Mouse (Mus musculus) lung, embryonic 14.5 days (tissue): Measurements from ENCODE around the gene Rnase1. TPM values are rescaled to one million over a fixed set of nuclear protein-coding genes. Genes with fewer than 3 reads are reported as not detected.
"Not testable (repeated sequence)": the region's sequence is repeated elsewhere in the genome, so short reads cannot be mapped to it uniquely, and the experiment has no call there.

ENCODE experiments used
- ATAC-seq: fragments of 200-750 bp; cut with Nextera tagmentation; 2 replicates; pipeline ENCODE4 v1.8.0; 2017; ENCODE audit warnings: mild to moderate bottlenecking, moderate TSS enrichment, moderate library complexity; ENCODE audit not compliant: insufficient read depth
- DNase-seq: peaks from one replicate; pipeline ENCODE4 v3.0.0-alpha.2; 2015
- H3K27ac ChIP-seq: fragments of 300-500 bp; sonication (generic); 2 replicates; pipeline ENCODE4 v1.5.1; 2014; ENCODE audit warnings: low read depth, mild to moderate bottlenecking, moderate library complexity
- H3K27me3 ChIP-seq: fragments of 300-500 bp; sonication (generic); 2 replicates; pipeline ENCODE4 v1.6.1; 2014; ENCODE audit warnings: low read length, control low read depth; ENCODE audit not compliant: insufficient read depth
- H3K36me3 ChIP-seq: fragments of 300-500 bp; sonication (generic); 2 replicates; pipeline ENCODE4 v1.6.1; 2014; ENCODE audit warnings: control low read depth; ENCODE audit not compliant: insufficient read depth
- H3K4me1 ChIP-seq: fragments of 300-500 bp; sonication (generic); 2 replicates; pipeline ENCODE4 v1.6.1; 2014; ENCODE audit warnings: antibody characterized with exemption, control low read depth; ENCODE audit not compliant: insufficient read depth
- H3K4me2 ChIP-seq: fragments of 300-500 bp; sonication (generic); 2 replicates; pipeline ENCODE4 v1.6.1; 2014; ENCODE audit warnings: mild to moderate bottlenecking
- H3K4me3 ChIP-seq: fragments of 300-500 bp; sonication (generic); 2 replicates; pipeline ENCODE4 v1.5.1; 2014; ENCODE audit warnings: low read depth, low read length
- H3K9ac ChIP-seq: fragments of 300-500 bp; sonication (generic); 2 replicates; pipeline ENCODE4 v1.6.1; 2014
- H3K9me3 ChIP-seq: fragments of 300-500 bp; sonication (generic); 2 replicates; pipeline ENCODE4 v1.6.1; 2016; ENCODE audit warnings: low read depth, low read length, control low read depth
- CTCF ChIP-seq: IDR thresholded peaks from 2 replicates; pipeline ENCODE4 v1.5.1; 2016; ENCODE audit warnings: antibody characterized with exemption, low read depth
- WGBS: fragments of 180-500 bp; shearing (Covaris S2); extraction: QIAGEN DNeasy Blood & Tissue Kit; methylation state at CpG from one replicate; pipeline ENCODE4 v1.1.7; 2014; 5-methylcytosine and 5-hydroxymethylcytosine counted together
- polyA plus RNA-seq: library from polyadenylated mRNA; unstranded; fragments of >200 nt; fragmentation: Nextera tagmentation; extraction: Ambion mirVana; gene quantifications from 2 replicates; pipeline ENCODE4 v1.2.1, GENCODE M21; 2014

Rnase1 gene
- polyA plus RNA-seq, 1 experiment from 2014 or later = 0.50 TPM

GRCm38 (mm10) chr14:51103217-51103616 is 43.4 kb downstream of the Rnase1 start:
- Histone ChIP-seq H3K27ac (no peak overlapping the region), H3K36me3 (no peaks in the 10 kb centered on the region), H3K4me2 (no peak overlapping the region), H3K4me1 (no peaks in the 10 kb centered on the region), H3K27me3 (no peaks in the 10 kb centered on the region), H3K4me3 (no peak overlapping the region), H3K9ac (no peak overlapping the region), H3K9me3 (no peaks in the 10 kb centered on the region)
- no peak for ATAC-seq
- WGBS = 44% methylated on average over 3 of the region's 3 CpGs
- peak; percentile 82 for DNase-seq
- TF ChIP-seq CTCF = peak; percentile 87

- no peaks in the 10 kb centered on the region for H3K9me3 ChIP-seq
- H3K4me3 ChIP-seq = no peak overlapping the region
- ATAC-seq = no peak
- H3K9ac ChIP-seq = no peak overlapping the region
- WGBS = 65% methylated on average over 9 of the region's 9 CpGs
- H3K4me2 ChIP-seq = no peak overlapping the region
- no peaks in the 10 kb centered on the region for H3K27me3 ChIP-seq
- DNase-seq = no peak
- no peak overlapping the region for H3K27ac ChIP-seq
- no peaks in the 10 kb centered on the region for H3K4me1 ChIP-seq
- no peak for TF ChIP-seq CTCF
- no peaks in the 10 kb centered on the region for H3K36me3 ChIP-seq
These were observed 45.3 kb downstream of the Rnase1 start for GRCm38 (mm10) chr14:51101284-51101683.

DNA sequence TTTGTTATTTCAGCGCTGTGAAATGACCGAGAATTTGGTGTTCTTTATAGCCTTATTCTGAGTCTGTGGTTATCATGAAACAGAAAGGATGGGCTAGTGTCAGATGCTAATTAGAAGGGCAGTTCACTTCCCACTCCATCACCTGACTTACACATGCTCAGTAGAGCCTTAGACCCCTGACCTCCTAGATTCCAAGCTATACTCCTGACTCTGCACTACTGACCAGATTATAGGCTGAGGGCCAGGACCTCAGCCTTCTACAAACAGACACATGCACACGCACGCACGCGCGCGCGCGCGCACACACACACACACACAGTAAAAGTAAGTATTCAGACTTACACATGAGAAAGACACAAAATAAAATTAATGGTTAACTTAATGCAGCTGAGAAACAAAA is 47.7 kb downstream of the Rnase1 start:
- Histone ChIP-seq H3K9ac (no peak overlapping the region), H3K4me1 (peaks cover 4% of the 10 kb centered on the region; the same call in 1 of the 2 replicates), H3K9me3 (no peaks in the 10 kb centered on the region), H3K27me3 (no peaks in the 10 kb centered on the region), H3K27ac (no peak overlapping the region), H3K36me3 (no peaks in the 10 kb centered on the region), H3K4me3 (no peak overlapping the region), H3K4me2 (no peak overlapping the region)
- ATAC-seq (no peak), DNase-seq (no peak)
- no peak for TF ChIP-seq CTCF
- 88% methylated on average over 11 of the region's 11 CpGs for WGBS

- H3K9me3 ChIP-seq, H3K27ac ChIP-seq, H3K36me3 ChIP-seq, H3K27me3 ChIP-seq, H3K9ac ChIP-seq, H3K4me2 ChIP-seq, H3K4me1 ChIP-seq, H3K4me3 ChIP-seq: not testable (repeated sequence)
- WGBS = 28% methylated on average over 1 of the region's 1 CpGs
- peak; percentile 18; the same call in 1 of the 2 replicates for ATAC-seq
- DNase-seq = peak; percentile 8
- peak; percentile 72 for TF ChIP-seq CTCF
These were observed 48.3 kb downstream of the Rnase1 start for GRCm38 (mm10) chr14:51098300-51098699.

DNA sequence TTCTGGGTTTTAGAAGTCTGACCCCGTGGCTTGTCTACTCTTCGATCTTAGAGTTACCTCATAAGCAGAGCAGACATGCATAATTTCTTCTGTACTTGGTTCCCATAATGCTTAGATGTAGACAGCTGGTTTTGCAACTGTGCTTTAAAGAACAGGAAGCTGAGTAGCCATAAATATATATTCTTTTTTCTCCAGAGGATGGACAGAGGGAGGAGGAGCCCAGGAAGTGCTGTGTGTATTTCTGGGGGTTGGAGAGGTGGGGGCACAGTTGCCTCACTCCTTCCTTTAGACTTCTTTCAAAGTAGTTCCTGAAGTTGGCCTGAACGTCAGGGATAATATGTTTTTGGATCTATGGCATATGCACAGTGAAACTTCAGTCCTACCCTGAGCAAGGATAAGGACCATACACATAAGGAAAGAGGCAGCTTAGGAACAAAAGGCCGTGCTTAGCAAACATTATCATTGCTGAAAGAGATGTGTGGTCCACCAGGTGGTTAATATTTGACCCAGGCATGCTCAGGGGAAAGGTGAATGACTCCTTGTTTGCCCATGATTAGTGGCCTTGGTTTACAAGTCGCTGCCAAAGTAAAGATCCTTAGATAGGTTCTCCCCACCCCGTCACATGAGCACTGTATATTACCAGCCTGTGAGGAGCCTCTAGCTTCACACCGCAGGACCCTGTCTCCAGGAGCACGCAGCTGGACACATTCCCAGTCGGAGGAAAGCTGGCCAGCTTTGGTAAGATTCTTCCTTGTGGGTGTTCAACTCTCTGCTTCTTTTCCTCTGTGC is 50.7 kb downstream of the Rnase1 start:
- ATAC-seq = no peak
- H3K4me2 ChIP-seq = peak overlapping the region; percentile 10; the same call in 1 of the 2 replicates
- peak; percentile 55 for DNase-seq
- no peaks in the 10 kb centered on the region for H3K36me3 ChIP-seq
- WGBS = 30% methylated on average over 9 of the region's 9 CpGs
- no peaks in the 10 kb centered on the region for H3K9me3 ChIP-seq
- H3K27ac ChIP-seq = peak overlapping the region; percentile 8; the same call in 1 of the 2 replicates
- H3K27me3 ChIP-seq = no peaks in the 10 kb centered on the region
- H3K4me1 ChIP-seq = peaks cover 12% of the 10 kb centered on the region; the same call in 1 of the 2 replicates
- H3K9ac ChIP-seq = no peak overlapping the region
- TF ChIP-seq CTCF = no peak
- no peak overlapping the region for H3K4me3 ChIP-seq

Other genes starting within 250 kb of the Rnase1 start
- 0.26 and 0.29 TPM in 2 replicates for gene Klhl33, start 249.3 kb downstream of the Rnase1 start, polyA plus RNA-seq
- 164 and 183 TPM in 2 replicates for gene Osgep, start 221.9 kb downstream of the Rnase1 start, polyA plus RNA-seq
- 272 and 273 TPM in 2 replicates for gene Apex1, start 221.8 kb downstream of the Rnase1 start, polyA plus RNA-seq
- gene Pip4p1, start 215.9 kb downstream of the Rnase1 start, polyA plus RNA-seq = 45.6 and 47.1 TPM in 2 replicates
- gene Pnp, start 215.7 kb downstream of the Rnase1 start, polyA plus RNA-seq = 64.4 and 67.0 TPM in 2 replicates
- gene Gm49342, start 202.3 kb downstream of the Rnase1 start, polyA plus RNA-seq = not detected in 2 replicates
- gene Pnp2, start 190.8 kb downstream of the Rnase1 start, polyA plus RNA-seq = 0.42 and 0.76 TPM in 2 replicates
- 0.45 TPM in 1 of 2 replicates, not detected in the other for gene Rnase10, start 139.0 kb downstream of the Rnase1 start, polyA plus RNA-seq
- not detected in 2 replicates for gene Rnase9, start 104.9 kb downstream of the Rnase1 start, polyA plus RNA-seq
- not detected in 2 replicates for gene Rnase11, start 96.6 kb downstream of the Rnase1 start, polyA plus RNA-seq
- not detected in 2 replicates for gene Rnase12, start 89.1 kb downstream of the Rnase1 start, polyA plus RNA-seq
- gene Olfr750, start 72.3 kb downstream of the Rnase1 start, polyA plus RNA-seq = not detected in 2 replicates
- 27.6 and 29.6 TPM in 2 replicates for gene Rnase4, start 55.7 kb downstream of the Rnase1 start, polyA plus RNA-seq
- gene Ang, start 55.6 kb downstream of the Rnase1 start, polyA plus RNA-seq = 5.2 and 5.6 TPM in 2 replicates
- gene Eddm3b, start 32.4 kb downstream of the Rnase1 start, polyA plus RNA-seq = not detected in 2 replicates
- 1.2 and 1.4 TPM in 2 replicates for gene Rnase6, start 22.9 kb downstream of the Rnase1 start, polyA plus RNA-seq
- not detected in 2 replicates for gene Rnase2b, start 15.5 kb upstream of the Rnase1 start, polyA plus RNA-seq
- not detected in 2 replicates for gene Ang2, start 52.4 kb upstream of the Rnase1 start, polyA plus RNA-seq
- gene Ear14, start 56.6 kb upstream of the Rnase1 start, polyA plus RNA-seq = not detected in 2 replicates
- not detected in 2 replicates for gene Rnase2a, start 109.3 kb upstream of the Rnase1 start, polyA plus RNA-seq
- gene Gm7247, start 215.0 kb upstream of the Rnase1 start, polyA plus RNA-seq = not detected in 2 replicates